8 mouse cellular contexts compared by ENCODE assay signal in genomic region chr15:101078731-101079156, GRCm38 (mm10). TPM values are rescaled to one million over a fixed set of nuclear protein-coding genes. Genes with fewer than 3 reads are reported as not detected.
A peak's percentile ranks its signal among the peaks of the same experiment; 100 is the strongest.
DNase-seq lines count a peak whose midpoint lies in the region; ATAC-seq and TF ChIP-seq lines count a peak whose summit lies in the region.

No protein-coding gene starts in this region.

- H3K27me3 ChIP-seq in hindbrain, embryonic 11.5 days (ENCODE audit: control insufficient read depth, insufficient read depth, low read length), result no peaks in the 10 kb centered on the region
- 0 out of 2 replicates have a peak, but pooled peaks cover 15% of the 10 kb centered on the region for H3K27me3 ChIP-seq in lung, embryonic 14.5 days (ENCODE audit: insufficient read depth, low read length)

- peak; percentile 46 for TF ChIP-seq CTCF in lung, embryonic 14.5 days (IDR thresholded peaks at IDR 0.05; ENCODE audit: low read depth)
- no peak for TF ChIP-seq CTCF in olfactory bulb, adult 2 months (IDR thresholded peaks at IDR 0.05; ENCODE audit: insufficient read depth, low read depth, low read length)

- under 1% methylated on average over 20 of the region's 30 CpGs for WGBS in hindbrain, embryonic 11.5 days
- 1% methylated on average over 30 of the region's 30 CpGs for WGBS in lung, embryonic 14.5 days
- 6% methylated on average over 30 of the region's 30 CpGs for WGBS in olfactory bulb, adult 2 months

- H3K4me2 ChIP-seq in hindbrain, embryonic 11.5 days (replicated peaks; ENCODE audit: low read depth, low read length), result peak overlapping the region; percentile 83
- peak overlapping the region; percentile 79 for H3K4me2 ChIP-seq in lung, embryonic 14.5 days

- no peaks in the 10 kb centered on the region for H3K36me3 ChIP-seq in hindbrain, embryonic 11.5 days (ENCODE audit: control insufficient read depth, insufficient read depth, low read length)
- H3K36me3 ChIP-seq in lung, embryonic 14.5 days (ENCODE audit: insufficient read depth), result no peaks in the 10 kb centered on the region

- peak overlapping the region; percentile 90 for H3K4me3 ChIP-seq in hindbrain, embryonic 11.5 days (ENCODE audit: low read depth, low read length)
- H3K4me3 ChIP-seq in lung, embryonic 14.5 days (ENCODE audit: low read depth, low read length), result peak overlapping the region; percentile 77
- H3K4me3 ChIP-seq in olfactory bulb, adult 2 months (ENCODE audit: insufficient read depth, low read depth, low read length), result peak overlapping the region; percentile 41

- peak overlapping the region; percentile 90 for H3K9ac ChIP-seq in hindbrain, embryonic 11.5 days (ENCODE audit: low read depth, low read length)
- H3K9ac ChIP-seq in lung, embryonic 14.5 days, result peak overlapping the region; percentile 88

- DNase-seq in NIH3T3 (ENCODE audit: low read depth), result peak; percentile 89
- DNase-seq in cerebellum, adult 9-10 months, result peak; percentile 43
- DNase-seq in frontal cortex, postnatal 10 days (ENCODE audit: low spot score in 2 of 2), result peak; percentile 61 to 66
- peak; percentile 80 for DNase-seq in hindbrain, embryonic 11.5 days (ENCODE audit: low spot score)
- DNase-seq in layer of hippocampus, adult 9-11 months, result peak; percentile 81
- peak; percentile 86 for DNase-seq in lung, embryonic 14.5 days
- peak; percentile 84 for DNase-seq in urinary bladder, postnatal 14 days (ENCODE audit: low spot score)

- peak; percentile 45 for ATAC-seq in hindbrain, embryonic 11.5 days (ENCODE audit: low FRiP score)
- peak; percentile 71 for ATAC-seq in lung, embryonic 14.5 days (ENCODE audit: insufficient read depth)

- H3K9me3 ChIP-seq in hindbrain, embryonic 11.5 days (ENCODE audit: control insufficient read depth, low read length), result no peaks in the 10 kb centered on the region
- no peaks in the 10 kb centered on the region for H3K9me3 ChIP-seq in lung, embryonic 14.5 days (ENCODE audit: low read depth, low read length)

- H3K27ac ChIP-seq in hindbrain, embryonic 11.5 days (ENCODE audit: low read depth, low read length), result peak overlapping the region; percentile 99
- peak overlapping the region; percentile 88 for H3K27ac ChIP-seq in lung, embryonic 14.5 days (ENCODE audit: low read depth)
- H3K27ac ChIP-seq in olfactory bulb, adult 2 months (ENCODE audit: insufficient read depth, low read depth, low read length), result no peak overlapping the region

- TF ChIP-seq POLR2A in olfactory bulb, adult 2 months (IDR thresholded peaks at IDR 0.05; ENCODE audit: insufficient read depth, low read depth, low read length), result no peak

- H3K4me1 ChIP-seq in hindbrain, embryonic 11.5 days (replicated peaks; ENCODE audit: control insufficient read depth, insufficient read depth, low read length), result peaks cover 40% of the 10 kb centered on the region
- peaks cover 21% of the 10 kb centered on the region; the same call in 1 of the 2 replicates for H3K4me1 ChIP-seq in lung, embryonic 14.5 days (ENCODE audit: insufficient read depth)
- peaks cover 26% of the 10 kb centered on the region for H3K4me1 ChIP-seq in olfactory bulb, adult 2 months (ENCODE audit: control insufficient read depth, insufficient read depth, low read length)

RNA-seq across cellular contexts. Expression of gene Fignl2, which starts 0.4 kb away (rescaled TPM):
- polyA plus RNA-seq in hindbrain, embryonic 11.5 days (2014; fragmentation: Nextera tagmentation; extraction: Ambion mirVana), result 1.2 and 2.1 TPM in 2 replicates
- polyA plus RNA-seq in lung, embryonic 14.5 days (2014; fragmentation: Nextera tagmentation; extraction: Ambion mirVana), result 0.26 and 0.34 TPM in 2 replicates
- not detected in 2 replicates for polyA plus RNA-seq in olfactory bulb, adult 2 months (2012; ENCODE audit: insufficient read depth, insufficient read length, low replicate concordance, missing spikeins)

RNA-seq across cellular contexts. Expression of gene Gm47841, which starts 31.5 kb away (rescaled TPM):
- not detected in 2 replicates for polyA plus RNA-seq in hindbrain, embryonic 11.5 days (2014; fragmentation: Nextera tagmentation; extraction: Ambion mirVana)
- not detected in 2 replicates for polyA plus RNA-seq in lung, embryonic 14.5 days (2014; fragmentation: Nextera tagmentation; extraction: Ambion mirVana)
- not detected in 2 replicates for polyA plus RNA-seq in olfactory bulb, adult 2 months (2012; ENCODE audit: insufficient read depth, insufficient read length, low replicate concordance, missing spikeins)

RNA-seq across cellular contexts. Expression of gene Ankrd33, which starts 36.8 kb away (rescaled TPM):
- polyA plus RNA-seq in hindbrain, embryonic 11.5 days (2014; fragmentation: Nextera tagmentation; extraction: Ambion mirVana), result not detected in 2 replicates
- not detected in 2 replicates for polyA plus RNA-seq in lung, embryonic 14.5 days (2014; fragmentation: Nextera tagmentation; extraction: Ambion mirVana)
- polyA plus RNA-seq in olfactory bulb, adult 2 months (2012; ENCODE audit: insufficient read depth, insufficient read length, low replicate concordance, missing spikeins), result not detected in 2 replicates

RNA-seq across cellular contexts. Expression of gene Acvrl1, which starts 49.6 kb away (rescaled TPM):
- polyA plus RNA-seq in hindbrain, embryonic 11.5 days (2014; fragmentation: Nextera tagmentation; extraction: Ambion mirVana), result 4.8 and 5.5 TPM in 2 replicates
- 34.4 and 39.0 TPM in 2 replicates for polyA plus RNA-seq in lung, embryonic 14.5 days (2014; fragmentation: Nextera tagmentation; extraction: Ambion mirVana)
- not detected in 2 replicates for polyA plus RNA-seq in olfactory bulb, adult 2 months (2012; ENCODE audit: insufficient read depth, insufficient read length, low replicate concordance, missing spikeins)
